Mouse (Mus musculus) E14TG2a.4 (cell line): ENCODE results near the gene Hipk4.

Experiments used
- CTCF ChIP-seq: conservative IDR thresholded peaks from 2 replicates; pipeline ENCODE4 v1.5.1; 2014; ENCODE audit warnings: low read length
- NANOG ChIP-seq: IDR thresholded peaks from 2 replicates; pipeline ENCODE4 v1.6.1; 2014; ENCODE audit warnings: borderline replicate concordance, low read length, mixed read lengths

DNA sequence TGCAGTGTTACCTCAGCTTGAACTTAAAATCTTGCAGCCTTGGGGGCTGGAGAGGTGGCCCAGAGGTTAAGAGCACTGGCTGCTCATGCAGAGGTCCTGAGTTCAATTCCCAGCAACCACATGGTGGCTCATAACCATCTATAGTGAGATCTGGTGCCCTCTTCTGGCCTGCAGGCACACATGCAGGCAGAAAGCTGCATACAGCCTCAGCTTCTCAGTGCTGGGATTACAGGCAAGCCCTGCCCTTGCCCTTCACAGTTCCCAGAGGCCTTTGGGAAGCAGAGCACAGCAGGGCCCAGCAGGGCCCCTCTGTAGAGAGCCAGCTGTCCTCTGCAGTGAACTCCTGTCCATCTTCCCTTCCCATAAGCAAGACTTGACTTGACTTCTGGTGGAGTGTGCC is 3.0 kb upstream of the Hipk4 start:
- peak; percentile 58 for TF ChIP-seq CTCF
- no peak for TF ChIP-seq NANOG
